Mouse (Mus musculus): ENCODE measurements around the gene Siglecg.

- no peak for TF ChIP-seq CTCF (IDR thresholded peaks at IDR 0.05; ENCODE audit: extremely low read depth, insufficient read length, insufficient replicate concordance, low read depth, low read length)
- no peak for TF ChIP-seq POLR2A (IDR thresholded peaks at IDR 0.05; ENCODE audit: low read depth, low read length)
These were observed 30.6 kb downstream of the Siglecg start for GRCm38 (mm10) chr7:43438611-43439010.
